Comparison of ENCODE assay signal across 13 mouse cellular contexts in genomic region chr1:161394931-161395459, GRCm38 (mm10). TPM values are rescaled to one million over a fixed set of nuclear protein-coding genes. Genes with fewer than 3 reads are reported as not detected.
"Had no signal": no experiment of that assay in that cellular context is flagged by ENCODE, and none has a peak within 500 bp of the region (broad histone marks: within the 10 kb centered on the region; RNA-seq: fewer than 3 reads in every experiment).

TSS of gene Tnfsf4 (plus strand) at chr1:161395409.

- H3K9me3 ChIP-seq: limb, embryonic 13.5 days; liver, embryonic 15.5 days; midbrain, embryonic 12.5 days had no signal

- DNase-seq: kidney, adult 18-20 months; layer of hippocampus, adult 9-11 months; left cerebral cortex, postnatal 4 days; lung, postnatal 10 days; right cerebral cortex, postnatal 14 days had no signal

- H3K9ac ChIP-seq: limb, embryonic 13.5 days; liver, embryonic 15.5 days; lung, embryonic 14.5 days; midbrain, embryonic 12.5 days had no signal

- H3K4me1 ChIP-seq: liver, embryonic 15.5 days; midbrain, embryonic 12.5 days had no signal

- ATAC-seq: midbrain, embryonic 16.5 days had no signal

- H3K4me2 ChIP-seq: limb, embryonic 13.5 days; liver, embryonic 15.5 days; lung, embryonic 14.5 days; midbrain, embryonic 12.5 days had no signal

- H3K27me3 ChIP-seq: limb, embryonic 13.5 days; liver, embryonic 15.5 days; midbrain, embryonic 12.5 days had no signal

- H3K4me3 ChIP-seq: limb, embryonic 13.5 days; liver, embryonic 15.5 days; midbrain, embryonic 12.5 days had no signal

- H3K36me3 ChIP-seq: limb, embryonic 13.5 days; liver, embryonic 15.5 days; midbrain, embryonic 12.5 days had no signal

- H3K27ac ChIP-seq: limb, embryonic 13.5 days; liver, embryonic 15.5 days; midbrain, embryonic 12.5 days had no signal

RNA-seq across cellular contexts. Expression of gene Tnfsf4, which starts in this region (rescaled TPM):
- total RNA-seq: left cerebral cortex, postnatal 10 days; left cerebral cortex, postnatal 4 days; liver, adult 2 months had no signal
- polyA plus RNA-seq: limb, embryonic 13.5 days; liver, adult 2 months; liver, embryonic 15.5 days; lung, embryonic 14.5 days; midbrain, embryonic 16.5 days; neural tube, embryonic 14.5 days had no signal
